Mouse (Mus musculus) CH12.LX (cell line): ENCODE results near the gene Hhip.

Source experiments
- CTCF ChIP-seq, 2 experiments: IDR thresholded peaks in 1 of 2; conservative IDR thresholded peaks in 1 of 2; 2 replicates each; pipeline ENCODE4 v1.5.1; 2011 to 2012; ENCODE audit warnings: low read depth in 2 of 2, low read length in 2 of 2, improper control_type of control experiment in 1 of 2, inconsistent platforms in 1 of 2, mild to moderate bottlenecking in 1 of 2, moderate library complexity in 1 of 2
- ELF1 ChIP-seq: IDR thresholded peaks from 2 replicates; pipeline ENCODE4 v1.6.1; 2014; ENCODE audit warnings: low read depth, mild to moderate bottlenecking, inconsistent platforms, low read length, improper control_type of control experiment
- EP300 ChIP-seq: IDR thresholded peaks from 2 replicates; pipeline ENCODE4 v1.6.1; 2011; ENCODE audit warnings: low read length, improper control_type of control experiment
- MXI1 ChIP-seq: IDR thresholded peaks from 2 replicates; pipeline ENCODE4 v1.6.1; 2011; ENCODE audit warnings: mild to moderate bottlenecking, low read depth, low read length, improper control_type of control experiment
- POLR2A ChIP-seq: IDR thresholded peaks from 2 replicates; pipeline ENCODE4 v1.6.1; 2011; ENCODE audit warnings: low read depth, mild to moderate bottlenecking, improper control_type of control experiment, low read length
- RAD21 ChIP-seq: IDR thresholded peaks from 2 replicates; pipeline ENCODE4 v1.6.1; 2011; ENCODE audit warnings: low read depth, mild to moderate bottlenecking, low read length, improper control_type of control experiment, moderate library complexity
- UBTF ChIP-seq: IDR thresholded peaks from 2 replicates; pipeline ENCODE4 v1.6.1; 2012; ENCODE audit warnings: low read depth, mild to moderate bottlenecking, inconsistent platforms, low read length, improper control_type of control experiment, moderate library complexity
- ZC3H11A ChIP-seq: IDR thresholded peaks from 2 replicates; pipeline ENCODE4 v1.6.1; 2012; ENCODE audit warnings: low read depth, mild to moderate bottlenecking, inconsistent platforms, low read length, improper control_type of control experiment

DNA sequence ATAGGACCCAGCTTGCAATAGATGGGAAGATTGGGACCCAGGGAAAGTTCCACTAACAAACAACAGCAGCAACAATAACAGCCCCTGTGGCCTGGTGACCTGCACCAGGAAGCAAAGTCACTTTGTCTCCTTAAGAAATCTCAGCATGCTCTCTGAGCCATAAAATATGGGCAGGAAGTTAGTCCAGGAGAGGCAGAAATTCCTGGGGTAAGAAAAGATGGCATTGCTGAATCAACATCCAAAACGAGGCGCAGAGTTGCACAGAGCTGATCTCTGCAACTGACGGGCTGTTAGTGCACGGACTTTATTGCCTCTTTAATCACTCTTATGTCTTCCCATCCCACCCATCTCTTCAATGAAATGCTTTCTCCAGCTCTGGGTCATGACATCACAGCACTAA, 128.6 kb downstream of the Hhip start:
- no peak for TF ChIP-seq EP300
- no peak for TF ChIP-seq CTCF (conservative IDR thresholded peaks at IDR 0.05 in 1 of 2, IDR thresholded peaks at IDR 0.05 in 1 of 2; ENCODE audit: low read depth in 2 of 2, low read length in 2 of 2)
- no peak for TF ChIP-seq POLR2A
- no peak for TF ChIP-seq ELF1
- TF ChIP-seq MXI1, result no peak
- TF ChIP-seq UBTF, result no peak
- no peak for TF ChIP-seq RAD21
- no peak for TF ChIP-seq ZC3H11A
